Mouse (Mus musculus) E14TG2a.4 (cell line): Measurements from ENCODE around the gene Sbno1.

ENCODE experiments used
- CTCF ChIP-seq: conservative IDR thresholded peaks from 2 replicates; pipeline ENCODE4 v1.5.1; 2014; ENCODE audit warnings: low read length
- POU5F1 ChIP-seq: IDR thresholded peaks from 2 replicates; pipeline ENCODE4 v1.6.1; 2014; ENCODE audit warnings: low read length, borderline replicate concordance

DNA sequence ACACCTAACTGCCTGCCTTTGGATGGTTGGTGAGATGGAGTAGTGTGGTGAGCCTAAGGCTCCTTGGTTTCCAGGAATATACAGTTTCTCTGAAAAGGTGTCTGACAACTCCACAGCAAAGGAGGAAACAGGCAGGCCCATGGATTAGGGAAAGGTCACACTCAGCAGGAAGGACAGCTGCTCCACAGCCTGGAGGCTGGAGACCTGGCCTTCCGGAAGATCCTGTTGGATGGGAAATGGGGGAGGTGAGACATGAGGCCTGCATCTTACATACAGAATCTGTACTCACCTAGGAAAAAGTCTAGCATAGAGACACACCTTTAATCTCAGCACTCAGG is 28.2 kb upstream of the Sbno1 start:
- TF ChIP-seq CTCF = no peak
- no peak for TF ChIP-seq POU5F1
